Mouse (Mus musculus): ENCODE data around the gene Atg7. TPM values are rescaled to one million over a fixed set of nuclear protein-coding genes. Genes with fewer than 3 reads are reported as not detected.

Atg7 gene
- polyA plus RNA-seq, 1 experiment from 2014 or later, result 25.5 TPM

- DNase-seq (ENCODE audit: low read depth, low spot score), result no peak
- ChIA-PET CTCF (interaction anchor here (0.8 to 1.9 kb wide), 6 partner anchors 11 to 215 kb away, joined by 3 to 4 read pairs (median 3); no protein-coding TSS in a partner anchor), POLR2A (interaction anchor here (1.2 kb wide), 1 partner anchor 63 kb away, joined by 4 read pairs; no protein-coding TSS in a partner anchor)
- H3K27me3 ChIP-seq, result no peaks in the 10 kb centered on the region
- TF ChIP-seq CTCF (IDR thresholded peaks at IDR 0.05), result no peak
- ATAC-seq, result no peak
- in situ Hi-C loops (cut with MboI; ENCODE audit: low pct_unique_long_range_greater_than_20kb), result no loop called here
Observed at GRCm38 (mm10) chr6:114814199-114814881, 171.4 kb downstream of the Atg7 start.

- DNase-seq (ENCODE audit: low read depth, low spot score) (no peak), ATAC-seq (no peak)
- ChIA-PET CTCF (interaction anchor here (0.9 to 1.9 kb wide), 7 partner anchors 12 to 214 kb away, joined by 3 to 4 read pairs (median 3); no protein-coding TSS in a partner anchor), POLR2A (interaction anchor here (1.0 to 1.2 kb wide), 2 partner anchors 15 to 63 kb away, joined by 3 to 4 read pairs; no protein-coding TSS in a partner anchor)
- no peaks in the 10 kb centered on the region for H3K27me3 ChIP-seq
- in situ Hi-C loops (cut with MboI; ENCODE audit: low pct_unique_long_range_greater_than_20kb), result no loop called here
- TF ChIP-seq CTCF (IDR thresholded peaks at IDR 0.05), result no peak
Observed at GRCm38 (mm10) chr6:114814882-114815650, 172.2 kb downstream of the Atg7 start.

GRCm38 (mm10) chr6:114817948-114818347, 175.1 kb downstream of the Atg7 start:
- ChIA-PET POLR2A (interaction anchor here (0.7 kb wide), 1 partner anchor 71 kb away, joined by 3 read pairs; no protein-coding TSS in a partner anchor), CTCF (interaction anchor here (1.5 to 1.6 kb wide), 2 partner anchors 8 to 18 kb away, joined by 3 to 5 read pairs; no protein-coding TSS in a partner anchor)
- H3K27me3 ChIP-seq, result no peaks in the 10 kb centered on the region
- in situ Hi-C loops (cut with MboI; ENCODE audit: low pct_unique_long_range_greater_than_20kb), result no loop called here
- DNase-seq (ENCODE audit: low read depth, low spot score) (no peak), ATAC-seq (no peak)
- TF ChIP-seq CTCF (IDR thresholded peaks at IDR 0.05), result no peak

DNA sequence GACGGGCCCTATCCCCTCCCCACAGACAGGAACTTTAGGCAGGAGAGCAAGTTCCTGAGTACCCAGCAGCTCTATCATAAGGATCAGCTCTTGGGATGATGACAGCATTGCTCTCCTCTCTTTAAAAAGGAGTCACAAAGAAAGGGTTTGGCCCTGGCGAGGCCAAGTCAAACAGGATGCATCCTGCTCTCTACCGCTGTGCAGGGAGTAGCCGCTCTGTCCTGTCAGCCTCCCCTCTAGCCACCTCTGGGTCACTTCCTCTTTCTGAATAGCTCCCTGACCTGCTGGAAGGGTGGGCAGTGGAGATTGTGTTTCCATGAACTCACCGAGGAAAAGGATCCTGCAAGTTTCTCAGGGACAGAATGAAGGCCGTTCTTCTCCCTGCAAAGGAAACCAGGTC, 175.6 kb downstream of the Atg7 start:
- POLR2A ChIA-PET, result interaction anchor here (0.7 kb wide), 1 partner anchor 71 kb away, joined by 3 read pairs; no protein-coding TSS in a partner anchor
- CTCF ChIA-PET, result interaction anchor here (0.6 to 1.6 kb wide), 3 partner anchors 9 to 18 kb away, joined by 3 to 5 read pairs (median 3); no protein-coding TSS in a partner anchor
- in situ Hi-C loops (cut with MboI; ENCODE audit: low pct_unique_long_range_greater_than_20kb), result no loop called here
- H3K27me3 ChIP-seq, result no peaks in the 10 kb centered on the region
- TF ChIP-seq CTCF (IDR thresholded peaks at IDR 0.05), result no peak
- no peak for ATAC-seq
- no peak for DNase-seq (ENCODE audit: low read depth, low spot score)

DNA sequence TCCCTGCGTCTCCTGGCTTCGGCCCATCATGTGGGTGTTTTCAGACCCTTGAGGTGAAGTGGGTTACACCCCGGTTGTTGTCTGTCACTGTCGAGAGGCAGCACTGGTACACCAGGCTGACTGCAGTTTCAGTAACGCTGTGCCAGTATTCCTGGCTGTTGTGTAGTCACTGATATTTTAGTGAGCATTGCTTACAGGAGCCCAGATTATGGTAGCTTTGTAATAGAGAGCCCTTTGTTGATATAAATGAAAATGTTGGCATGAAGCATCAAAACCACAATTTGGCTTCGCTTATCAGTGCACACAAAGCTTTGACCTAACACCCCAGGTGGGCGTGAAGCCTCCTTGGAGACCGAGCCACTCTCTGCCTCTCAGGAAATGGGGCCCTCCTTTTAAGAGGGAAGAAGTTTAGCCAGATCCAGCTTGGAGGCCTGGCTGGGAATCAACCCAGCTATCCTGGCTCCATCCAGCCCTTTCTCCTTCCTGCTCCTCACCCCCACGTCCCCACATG, 177.1 kb downstream of the Atg7 start:
- ChIA-PET POLR2A (interaction anchor here (0.9 kb wide), 1 partner anchor 9 kb away, joined by 3 read pairs; no protein-coding TSS in a partner anchor), CTCF (interaction anchor here (0.7 to 1.7 kb wide), 3 partner anchors 14 to 118 kb away, joined by 3 to 4 read pairs (median 3); no protein-coding TSS in a partner anchor)
- DNase-seq (ENCODE audit: low read depth, low spot score), result no peak
- in situ Hi-C loops (cut with MboI; ENCODE audit: low pct_unique_long_range_greater_than_20kb), result no loop called here
- H3K27me3 ChIP-seq, result no peaks in the 10 kb centered on the region
- no peak for ATAC-seq
- no peak for TF ChIP-seq CTCF (IDR thresholded peaks at IDR 0.05)

- ATAC-seq (no peak), DNase-seq (ENCODE audit: low read depth, low spot score) (no peak)
- no peak for TF ChIP-seq CTCF (IDR thresholded peaks at IDR 0.05)
- ChIA-PET CTCF (interaction anchor here (1.0 kb wide), 1 partner anchor 67 kb away, joined by 3 read pairs; no protein-coding TSS in a partner anchor), POLR2A (no interaction called here)
- in situ Hi-C loops (cut with MboI; ENCODE audit: low pct_unique_long_range_greater_than_20kb), result no loop called here
- no peaks in the 10 kb centered on the region for H3K27me3 ChIP-seq
Observed at GRCm38 (mm10) chr6:114821646-114822045, 178.7 kb downstream of the Atg7 start.

- DNase-seq (ENCODE audit: low read depth, low spot score), result no peak
- ChIA-PET CTCF (interaction anchor here (1.1 kb wide), 1 partner anchor 12 kb away, joined by 3 read pairs; no protein-coding TSS in a partner anchor), POLR2A (interaction anchor here (0.6 kb wide), 1 partner anchor 44 kb away, joined by 3 read pairs; no protein-coding TSS in a partner anchor)
- ATAC-seq, result no peak
- H3K27me3 ChIP-seq, result no peaks in the 10 kb centered on the region
- in situ Hi-C loops (cut with MboI; ENCODE audit: low pct_unique_long_range_greater_than_20kb), result no loop called here
- no peak for TF ChIP-seq CTCF (IDR thresholded peaks at IDR 0.05)
Observed at GRCm38 (mm10) chr6:114826889-114827288, 184.0 kb downstream of the Atg7 start.

GRCm38 (mm10) chr6:114829660-114830438, 187.0 kb downstream of the Atg7 start:
- DNase-seq (ENCODE audit: low read depth, low spot score) (no peak), ATAC-seq (no peak)
- CTCF ChIA-PET, result interaction anchor here (1.1 kb wide), 1 partner anchor 14 kb away, joined by 4 read pairs; no protein-coding TSS in a partner anchor
- in situ Hi-C loops (cut with MboI; ENCODE audit: low pct_unique_long_range_greater_than_20kb), result no loop called here
- TF ChIP-seq CTCF (IDR thresholded peaks at IDR 0.05), result no peak
- POLR2A ChIA-PET, result interaction anchor here (0.6 to 1.0 kb wide), 3 partner anchors 10 to 48 kb away, joined by 3 to 4 read pairs (median 3); no protein-coding TSS in a partner anchor
- H3K27me3 ChIP-seq, result no peaks in the 10 kb centered on the region

DNA sequence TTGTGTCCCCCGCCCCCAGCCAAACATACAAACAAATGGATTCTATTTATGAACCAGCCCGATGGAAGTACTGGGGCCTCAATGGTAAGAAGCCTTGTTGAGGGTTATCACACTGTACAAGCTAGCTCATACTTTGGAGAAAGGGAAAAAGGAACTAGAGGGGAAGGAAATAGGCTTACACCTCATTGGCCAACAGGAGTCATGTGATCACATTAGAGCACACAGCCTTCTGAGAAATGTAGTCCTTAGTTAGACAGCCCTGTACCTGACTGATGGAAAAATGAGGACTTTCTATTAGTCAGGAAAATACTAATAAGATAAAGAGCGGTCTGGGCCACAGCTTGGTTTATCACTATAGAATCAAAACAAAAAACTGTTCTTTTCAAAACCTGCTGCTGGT, 188.9 kb downstream of the Atg7 start:
- no peaks in the 10 kb centered on the region for H3K27me3 ChIP-seq
- ChIA-PET POLR2A (no interaction called here), CTCF (no interaction called here)
- in situ Hi-C loops (cut with MboI; ENCODE audit: low pct_unique_long_range_greater_than_20kb), result no loop called here
- ATAC-seq, result no peak
- no peak for TF ChIP-seq CTCF (IDR thresholded peaks at IDR 0.05)
- DNase-seq (ENCODE audit: low read depth, low spot score), result no peak

All from Patski (cell line).